Comparison of ENCODE assay signal across 24 mouse cellular contexts in genomic region chr12:8063363-8064065, GRCm38 (mm10).
DNase-seq lines count a peak whose midpoint lies in the region; ATAC-seq lines count a peak whose summit lies in the region.
"Had no signal": no experiment of that assay in that cellular context is flagged by ENCODE, and none has a peak within 500 bp of the region (broad histone marks: within the 10 kb centered on the region; RNA-seq: fewer than 3 reads in every experiment).

No protein-coding gene starts in this region.

- H3K27ac ChIP-seq in kidney, embryonic 15.5 days = peak overlapping the region; percentile 50; the same call in 1 of the 2 replicates
- H3K27ac ChIP-seq in embryonic facial prominence, embryonic 11.5 days (replicated peaks; ENCODE audit: low read depth, low read length) = no peak overlapping the region
- no peak overlapping the region for H3K27ac ChIP-seq in midbrain, embryonic 16.5 days (ENCODE audit: low read length)
- H3K27ac ChIP-seq: gastrocnemius, adult 2 months; hindbrain, embryonic 14.5 days; intestine, embryonic 15.5 days; left cerebral cortex, adult 2 months; limb, embryonic 12.5 days; liver, embryonic 13.5 days had no signal

- no peaks in the 10 kb centered on the region for H3K9me3 ChIP-seq in kidney, embryonic 15.5 days (replicated peaks)
- H3K9me3 ChIP-seq in embryonic facial prominence, embryonic 11.5 days (replicated peaks; ENCODE audit: control insufficient read depth, low read length) = no peaks in the 10 kb centered on the region
- no peaks in the 10 kb centered on the region for H3K9me3 ChIP-seq in midbrain, embryonic 16.5 days (replicated peaks; ENCODE audit: control insufficient read depth, low read length, poor library complexity, severe bottlenecking)
- H3K9me3 ChIP-seq: intestine, embryonic 15.5 days; limb, embryonic 12.5 days; liver, embryonic 13.5 days had no signal

- H3K4me1 ChIP-seq in kidney, embryonic 15.5 days = peaks cover 11% of the 10 kb centered on the region
- no peaks in the 10 kb centered on the region; the same call in 1 of the 2 replicates for H3K4me1 ChIP-seq in embryonic facial prominence, embryonic 11.5 days (ENCODE audit: control insufficient read depth, insufficient read depth, low read length)
- no peaks in the 10 kb centered on the region for H3K4me1 ChIP-seq in midbrain, embryonic 16.5 days (ENCODE audit: control insufficient read depth, insufficient read depth, low read length)
- H3K4me1 ChIP-seq: heart, embryonic 12.5 days; intestine, embryonic 15.5 days; liver, embryonic 13.5 days had no signal

- H3K4me2 ChIP-seq in kidney, embryonic 15.5 days = no peak overlapping the region
- H3K4me2 ChIP-seq in embryonic facial prominence, embryonic 11.5 days (ENCODE audit: low read depth, low read length) = no peak overlapping the region
- H3K4me2 ChIP-seq in midbrain, embryonic 16.5 days (ENCODE audit: low read length) = no peak overlapping the region
- H3K4me2 ChIP-seq: heart, embryonic 12.5 days; hindbrain, embryonic 14.5 days; intestine, embryonic 15.5 days; limb, embryonic 12.5 days; liver, embryonic 13.5 days; lung, embryonic 14.5 days had no signal

- DNase-seq in cerebellum, adult 9-11 months = peak; percentile 2
- no peak for DNase-seq in cerebellum, adult 8-10 months
- DNase-seq in kidney, postnatal 14 days = no peak
- DNase-seq in embryo, embryonic 10 days (ENCODE audit: low spot score) = peak; percentile 32
- DNase-seq in embryonic facial prominence, embryonic 11.5 days (ENCODE audit: low spot score) = peak; percentile 68
- DNase-seq in lung, postnatal 25 days (ENCODE audit: low spot score) = no peak
- DNase-seq: adrenal gland, postnatal 25 days; cerebellum, adult 18-20 months; gastrocnemius, adult 2 months; heart, postnatal 14 days; liver, embryonic 13.5 days; lung, embryonic 14.5 days; lung, postnatal 4 days; right cerebral cortex, postnatal 14 days; spleen, adult 18-20 months; thymus, adult 2 months had no signal

- WGBS in kidney, embryonic 15.5 days = 23% methylated on average over 11 of the region's 11 CpGs
- 28% methylated on average over 11 of the region's 11 CpGs for WGBS in embryonic facial prominence, embryonic 11.5 days
- 77% methylated on average over 11 of the region's 11 CpGs for WGBS in midbrain, embryonic 16.5 days

- peak; percentile 94 for ATAC-seq in kidney, embryonic 15.5 days (replicated peaks; ENCODE audit: low FRiP score)
- ATAC-seq in embryonic facial prominence, embryonic 11.5 days (replicated peaks; ENCODE audit: insufficient number of reproducible peaks, low FRiP score, low TSS enrichment, low read depth) = peak; percentile 78; the same call in 1 of the 2 replicates
- ATAC-seq in midbrain, embryonic 16.5 days = no peak
- ATAC-seq: intestine, embryonic 15.5 days had no signal

- H3K27me3 ChIP-seq in kidney, embryonic 15.5 days = no peaks in the 10 kb centered on the region
- H3K27me3 ChIP-seq in embryonic facial prominence, embryonic 11.5 days (ENCODE audit: control insufficient read depth, insufficient read depth, low read length) = no peaks in the 10 kb centered on the region
- no peaks in the 10 kb centered on the region for H3K27me3 ChIP-seq in midbrain, embryonic 16.5 days (ENCODE audit: control insufficient read depth, insufficient read depth, low read depth, low read length)
- H3K27me3 ChIP-seq: heart, embryonic 12.5 days; intestine, embryonic 15.5 days; limb, embryonic 12.5 days; liver, embryonic 13.5 days had no signal

- no peaks in the 10 kb centered on the region for H3K36me3 ChIP-seq in kidney, embryonic 15.5 days
- no peaks in the 10 kb centered on the region for H3K36me3 ChIP-seq in embryonic facial prominence, embryonic 11.5 days (replicated peaks; ENCODE audit: control insufficient read depth, insufficient read depth, low read depth, low read length)
- H3K36me3 ChIP-seq in midbrain, embryonic 16.5 days (ENCODE audit: control insufficient read depth, insufficient read depth, low read length) = no peaks in the 10 kb centered on the region
- H3K36me3 ChIP-seq: G1E; heart, embryonic 12.5 days; intestine, embryonic 15.5 days; limb, embryonic 12.5 days; liver, embryonic 13.5 days had no signal

- no peak overlapping the region for H3K9ac ChIP-seq in kidney, embryonic 15.5 days
- H3K9ac ChIP-seq in embryonic facial prominence, embryonic 11.5 days (replicated peaks; ENCODE audit: low read length) = no peak overlapping the region
- H3K9ac ChIP-seq in midbrain, embryonic 16.5 days (ENCODE audit: low read depth, low read length) = no peak overlapping the region
- H3K9ac ChIP-seq: heart, embryonic 12.5 days; hindbrain, embryonic 14.5 days; intestine, embryonic 15.5 days; limb, embryonic 12.5 days; liver, embryonic 13.5 days; lung, embryonic 14.5 days had no signal

- no peak overlapping the region for H3K4me3 ChIP-seq in kidney, embryonic 15.5 days (replicated peaks)
- no peak overlapping the region for H3K4me3 ChIP-seq in embryonic facial prominence, embryonic 11.5 days (ENCODE audit: low read depth, low read length)
- H3K4me3 ChIP-seq in midbrain, embryonic 16.5 days (ENCODE audit: low read depth, low read length) = no peak overlapping the region
- H3K4me3 ChIP-seq: gastrocnemius, adult 2 months; heart, embryonic 12.5 days; intestine, embryonic 15.5 days; left cerebral cortex, adult 2 months; limb, embryonic 12.5 days; liver, embryonic 13.5 days had no signal

Comparison
In these comparisons a context has a peak if more than half of its experiments do, and no peak if none do; other contexts are left out.
1. DNase-seq: peak in cerebellum, adult 9-11 months (single experiment), embryo, embryonic 10 days (single experiment) and embryonic facial prominence, embryonic 11.5 days (single experiment); none in cerebellum, adult 8-10 months (single experiment), kidney, postnatal 14 days (single experiment) and lung, postnatal 25 days (single experiment).